Mouse (Mus musculus) embryonic facial prominence, embryonic 13.5 days (tissue): ENCODE measurements at regions not wholly inside any gene's neighbourhood (a gene's known extent, or its start where the extent isn't known, plus 50 kb on each side); places are given as distances from the start of the nearest gene placed in this dataset.
"Not testable (repeated sequence)": the region's sequence is repeated elsewhere in the genome, so short reads cannot be mapped to it uniquely, and the experiment has no call there.

Experiments used
- ATAC-seq: fragments of 200-750 bp; cut with Nextera tagmentation; 2 replicates; pipeline ENCODE4 v1.8.0; 2017; ENCODE audit warnings: low read depth; ENCODE audit not compliant: insufficient number of reproducible peaks, insufficient read depth, low FRiP score, low TSS enrichment
- H3K27ac ChIP-seq: fragments of 300-500 bp; sonication (generic); 2 replicates; pipeline ENCODE4 v1.5.1; 2015; ENCODE audit warnings: moderate library complexity, mild to moderate bottlenecking, inconsistent platforms
- H3K27me3 ChIP-seq: fragments of 300-500 bp; sonication (generic); 2 replicates; pipeline ENCODE4 v1.6.1; 2015; ENCODE audit warnings: mild to moderate bottlenecking, inconsistent platforms
- H3K36me3 ChIP-seq: fragments of 300-500 bp; sonication (generic); 2 replicates; pipeline ENCODE4 v1.6.1; 2015; ENCODE audit warnings: mild to moderate bottlenecking, inconsistent platforms
- H3K4me1 ChIP-seq: fragments of 300-500 bp; sonication (generic); 2 replicates; pipeline ENCODE4 v1.6.1; 2015; ENCODE audit warnings: inconsistent platforms
- H3K4me2 ChIP-seq: fragments of 300-500 bp; sonication (generic); 2 replicates; pipeline ENCODE4 v1.6.1; 2015; ENCODE audit warnings: moderate library complexity, mild to moderate bottlenecking, inconsistent platforms
- H3K4me3 ChIP-seq: fragments of 300-500 bp; sonication (generic); 2 replicates; pipeline ENCODE4 v1.5.1; 2015; ENCODE audit warnings: mild to moderate bottlenecking, inconsistent platforms
- H3K9ac ChIP-seq: fragments of 300-500 bp; sonication (generic); 2 replicates; pipeline ENCODE4 v1.6.1; 2015; ENCODE audit warnings: mild to moderate bottlenecking, inconsistent platforms
- H3K9me3 ChIP-seq: fragments of 300-500 bp; sonication (generic); 2 replicates; pipeline ENCODE4 v1.6.1; 2016; ENCODE audit warnings: inconsistent platforms
- WGBS: fragments of 180-500 bp; shearing (Covaris S2); methylation state at CpG from one replicate; pipeline ENCODE4 v1.1.7; 2015; ENCODE audit warnings: mixed read lengths; 5-methylcytosine and 5-hydroxymethylcytosine counted together

DNA sequence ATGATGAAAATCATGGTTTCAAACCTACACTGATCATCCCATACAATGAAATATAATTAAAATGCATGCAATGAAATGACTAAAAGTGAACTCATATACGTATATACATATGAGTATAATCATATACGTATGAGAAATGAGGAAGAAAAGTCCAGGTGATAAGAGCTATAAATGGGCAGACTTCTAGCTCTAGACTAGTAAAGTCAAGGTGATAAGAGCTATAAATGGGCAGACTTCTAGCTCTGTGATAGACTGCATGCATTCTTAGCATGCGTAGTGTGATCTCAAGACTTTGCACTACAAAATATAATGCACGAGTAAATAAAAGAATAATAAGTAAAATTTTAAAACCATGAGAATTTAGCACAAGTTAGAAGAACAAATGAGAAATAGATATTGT lies 606.2 kb upstream of the Gpc5 start:
- Histone ChIP-seq H3K9ac (no peak overlapping the region), H3K4me1 (no peaks in the 10 kb centered on the region), H3K9me3 (no peaks in the 10 kb centered on the region), H3K4me3 (no peak overlapping the region), H3K4me2 (no peak overlapping the region), H3K27ac (no peak overlapping the region), H3K27me3 (no peaks in the 10 kb centered on the region), H3K36me3 (no peaks in the 10 kb centered on the region)
- no peak for ATAC-seq
- WGBS: 92% methylated on average over 4 of the region's 4 CpGs

DNA sequence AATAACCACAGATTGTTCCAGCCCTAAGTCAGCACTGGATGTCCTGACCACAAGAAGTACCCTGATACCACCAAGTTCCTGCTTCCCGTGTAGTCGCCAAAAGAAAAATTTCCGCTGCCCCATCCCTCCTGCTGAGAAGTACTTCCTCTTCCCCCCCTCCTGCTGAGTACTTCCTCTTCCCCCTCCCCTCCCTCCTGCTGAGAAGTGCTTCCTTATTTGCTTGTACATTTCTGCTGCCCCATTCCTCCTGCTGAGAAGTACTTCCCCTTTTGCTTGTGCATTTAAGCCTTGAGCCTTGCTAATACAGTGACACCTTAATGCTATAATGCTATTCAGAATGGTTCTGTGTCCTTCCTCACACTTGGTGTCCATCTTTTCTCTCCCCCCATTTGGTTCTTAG lies 598.6 kb upstream of the Gpc5 start:
- not testable (repeated sequence) for ATAC-seq, H3K4me3 ChIP-seq, H3K9me3 ChIP-seq, H3K4me2 ChIP-seq, H3K9ac ChIP-seq, H3K36me3 ChIP-seq, H3K27ac ChIP-seq, H3K4me1 ChIP-seq, H3K27me3 ChIP-seq
- WGBS: 89% methylated on average over 3 of the region's 3 CpGs

DNA sequence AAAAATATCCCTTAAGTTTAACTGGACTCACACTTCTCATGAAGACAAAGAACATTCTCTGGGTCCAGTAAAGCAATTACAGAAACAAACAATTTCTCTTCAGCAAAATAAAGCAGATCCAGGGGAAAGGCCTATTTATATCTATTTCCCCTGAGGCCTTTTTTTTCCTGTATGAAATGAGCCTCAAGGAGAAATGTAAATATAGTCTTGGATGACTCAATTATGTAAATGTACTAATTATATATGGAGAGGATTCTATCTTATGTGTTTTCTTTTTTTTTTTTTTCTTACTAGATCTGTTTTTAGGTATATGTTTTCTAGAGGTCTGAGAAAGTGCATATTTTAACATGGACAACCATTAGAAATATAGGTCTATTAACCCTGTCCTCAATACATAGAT lies 587.0 kb upstream of the Gpc5 start:
- Histone ChIP-seq H3K4me3 (no peak overlapping the region), H3K27ac (no peak overlapping the region), H3K36me3 (no peaks in the 10 kb centered on the region), H3K9ac (no peak overlapping the region), H3K4me2 (no peak overlapping the region), H3K27me3 (no peaks in the 10 kb centered on the region), H3K9me3 (no peaks in the 10 kb centered on the region), H3K4me1 (no peaks in the 10 kb centered on the region)
- no peak for ATAC-seq

DNA sequence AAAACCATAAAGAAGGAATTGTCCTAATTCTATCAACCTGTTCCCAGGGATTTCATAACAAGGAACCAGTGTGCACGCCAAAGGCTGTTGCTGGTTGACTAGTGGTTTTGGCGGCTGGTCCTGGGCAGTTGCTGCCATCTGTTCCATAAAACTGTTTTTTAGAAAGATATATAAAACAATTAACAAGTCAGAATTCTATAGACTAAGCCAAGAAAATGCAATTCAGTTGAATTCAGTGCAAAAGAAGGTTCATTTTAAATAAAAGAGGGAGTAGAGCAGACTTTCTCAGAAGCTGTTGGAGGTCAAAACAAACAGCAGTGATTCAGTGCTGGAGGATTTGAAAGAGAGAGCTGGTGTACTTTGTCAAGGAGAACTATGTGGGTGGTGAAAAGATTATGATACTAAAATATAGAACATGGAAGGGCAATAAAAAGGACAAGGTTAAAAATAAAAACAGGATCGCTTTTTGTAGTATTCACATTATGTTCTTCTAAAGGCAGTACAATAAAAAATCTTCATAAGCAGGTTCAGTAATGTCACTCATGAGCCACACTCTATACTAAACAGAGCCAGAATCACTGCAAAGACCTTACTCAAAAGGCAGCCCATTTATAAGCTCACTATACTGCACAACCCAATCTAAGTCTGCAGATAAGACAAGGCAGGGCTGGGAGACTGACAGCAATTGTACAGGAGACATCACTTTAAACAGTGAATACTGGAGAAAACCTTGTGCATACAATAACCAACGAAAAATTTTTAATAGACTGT lies 543.9 kb upstream of the Gpc5 start:
- Histone ChIP-seq H3K27ac (no peak overlapping the region), H3K9me3 (no peaks in the 10 kb centered on the region), H3K36me3 (no peaks in the 10 kb centered on the region), H3K4me2 (no peak overlapping the region), H3K4me3 (no peak overlapping the region), H3K9ac (no peak overlapping the region), H3K27me3 (no peaks in the 10 kb centered on the region), H3K4me1 (no peaks in the 10 kb centered on the region)
- no peak for ATAC-seq
- WGBS: 79% methylated on average over 4 of the region's 4 CpGs

DNA sequence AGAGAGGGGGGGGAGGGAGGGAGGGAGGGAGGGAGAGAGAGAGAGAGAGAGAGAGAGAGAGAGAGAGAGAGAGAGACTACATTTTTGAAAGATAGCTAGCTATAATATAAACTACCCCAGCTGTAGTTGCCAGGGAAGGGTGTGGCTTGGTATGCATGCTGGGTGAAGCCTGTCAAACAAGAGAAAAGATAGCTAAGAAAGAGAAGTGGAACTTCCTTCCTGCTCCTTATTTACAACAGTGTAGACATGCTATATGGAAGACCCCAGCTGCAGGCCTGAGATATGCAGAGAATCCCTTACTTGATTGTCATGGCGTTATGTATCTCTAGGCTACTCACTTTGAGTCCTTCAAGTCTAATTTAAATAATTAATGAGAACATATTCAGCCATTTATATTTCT lies 542.9 kb upstream of the Gpc5 start:
- Histone ChIP-seq H3K4me1 (no peaks in the 10 kb centered on the region), H3K4me3 (no peak overlapping the region), H3K9me3 (no peaks in the 10 kb centered on the region), H3K9ac (no peak overlapping the region), H3K36me3 (no peaks in the 10 kb centered on the region), H3K27me3 (no peaks in the 10 kb centered on the region), H3K4me2 (no peak overlapping the region), H3K27ac (no peak overlapping the region)
- no peak for ATAC-seq
- WGBS: 92% methylated on average over 1 of the region's 1 CpGs

DNA sequence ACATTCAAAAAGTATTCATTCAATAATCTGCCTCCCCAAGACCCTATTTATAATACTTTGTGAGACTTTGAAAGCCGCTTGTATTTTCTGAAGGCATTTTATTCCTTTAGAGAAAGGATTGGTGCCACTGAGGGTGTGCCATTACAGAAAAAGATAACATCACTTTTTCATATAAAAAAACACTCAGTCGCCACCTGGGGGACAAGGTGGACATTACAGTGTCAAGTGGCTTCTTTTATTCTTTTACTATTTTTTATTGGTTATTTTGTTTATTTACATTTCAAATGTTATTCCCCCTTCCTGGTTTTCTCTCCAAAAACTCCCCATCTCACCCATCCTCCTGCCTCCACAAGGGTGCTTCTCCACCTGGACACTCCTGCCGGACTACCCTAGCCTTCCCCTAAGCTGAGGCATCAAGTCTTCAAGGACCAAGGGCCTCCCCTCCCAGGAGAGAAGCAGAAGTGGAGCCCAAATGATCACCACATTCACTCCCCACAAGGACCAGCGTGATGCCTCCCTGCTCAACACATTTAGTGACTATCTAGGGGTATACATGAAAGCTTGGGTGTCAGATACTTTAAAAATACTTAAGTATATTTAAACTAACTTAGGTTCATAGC lies 525.5 kb upstream of the Gpc5 start:
- no peak overlapping the region for H3K9ac ChIP-seq
- ATAC-seq: no peak
- WGBS: 42% methylated on average over 4 of the region's 4 CpGs

DNA sequence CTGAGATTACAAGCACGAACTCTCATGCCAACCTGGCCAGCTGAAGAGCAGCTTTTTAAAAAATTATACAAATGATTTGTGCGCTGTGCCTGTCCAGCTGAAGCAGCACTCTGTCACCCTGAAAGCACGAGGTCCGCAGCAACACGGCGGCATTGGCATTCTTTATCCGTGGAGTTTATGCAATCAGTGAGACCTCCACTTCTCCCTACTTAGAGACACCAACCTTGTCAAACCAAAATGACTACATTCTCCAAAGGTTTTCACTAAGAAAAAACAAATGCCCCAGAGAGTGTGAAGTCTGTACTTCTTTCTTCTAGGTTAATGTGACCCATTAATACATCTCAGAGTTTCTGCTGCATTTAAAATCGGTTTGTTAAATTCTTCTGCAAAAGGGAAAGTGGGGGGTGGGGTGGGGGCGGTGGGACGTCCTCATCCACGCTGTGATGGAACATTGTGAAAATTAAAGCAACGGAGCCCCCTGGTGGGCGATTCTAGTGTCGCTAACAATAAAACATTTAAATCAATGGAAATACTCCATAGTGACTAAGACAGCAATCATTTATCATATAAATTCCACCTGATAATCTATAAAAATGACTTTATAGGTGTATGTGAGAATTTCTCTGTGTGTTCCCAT lies 524.2 kb upstream of the Gpc5 start:
- 20% methylated on average over 14 of the region's 14 CpGs for WGBS
- no peak for ATAC-seq
- peak overlapping the region; percentile 51 for H3K4me2 ChIP-seq
- H3K4me1 ChIP-seq: no peaks in the 10 kb centered on the region
- H3K27ac ChIP-seq: no peak overlapping the region
- H3K36me3 ChIP-seq: no peaks in the 10 kb centered on the region
- no peaks in the 10 kb centered on the region for H3K9me3 ChIP-seq
- peak overlapping the region; percentile 15; the same call in 1 of the 2 replicates for H3K4me3 ChIP-seq
- no peak overlapping the region for H3K9ac ChIP-seq
- no peaks in the 10 kb centered on the region for H3K27me3 ChIP-seq

More for the DNA sequence above, 525.5 kb upstream of the Gpc5 start:
- Histone ChIP-seq H3K36me3 (no peaks in the 10 kb centered on the region), H3K4me3 (no peak overlapping the region), H3K27me3 (no peaks in the 10 kb centered on the region), H3K4me2 (no peak overlapping the region), H3K27ac (no peak overlapping the region), H3K9me3 (no peaks in the 10 kb centered on the region), H3K4me1 (no peaks in the 10 kb centered on the region)

DNA sequence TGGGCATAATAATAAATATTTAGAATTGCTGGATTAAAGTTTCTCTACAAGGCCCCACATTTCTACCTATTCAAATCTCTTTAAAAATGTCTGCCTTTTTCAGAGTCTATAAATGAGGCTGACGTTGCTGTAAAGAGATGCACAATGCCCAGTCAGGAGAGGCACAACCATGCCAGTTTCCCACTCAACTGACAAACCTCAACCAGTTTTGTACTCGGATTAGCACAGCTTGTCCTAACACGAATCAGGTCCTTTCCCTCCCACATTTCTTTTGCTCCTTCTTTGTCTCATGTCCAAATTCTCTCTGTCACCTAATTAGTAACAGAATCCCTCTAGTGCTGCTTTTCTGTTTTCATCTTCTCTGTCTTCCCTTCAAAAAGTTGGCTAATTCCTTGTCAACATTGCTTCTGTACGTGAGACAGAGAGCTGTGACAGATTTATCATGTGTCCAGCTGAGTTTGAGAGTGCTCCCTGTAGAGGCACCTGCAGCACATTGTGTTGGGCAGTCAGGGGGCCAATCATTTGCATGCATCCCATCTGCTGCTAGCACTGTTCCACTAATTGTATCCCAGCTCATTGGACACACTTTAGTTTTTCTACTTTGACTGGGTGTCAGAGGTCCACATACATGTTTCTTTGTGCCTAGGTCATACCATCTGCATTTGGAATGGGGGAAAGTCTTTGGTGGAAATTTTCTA lies 504.5 kb upstream of the Gpc5 start:
- Histone ChIP-seq H3K9me3 (no peaks in the 10 kb centered on the region), H3K9ac (no peak overlapping the region), H3K4me3 (no peak overlapping the region), H3K27ac (no peak overlapping the region), H3K4me1 (no peaks in the 10 kb centered on the region), H3K27me3 (no peaks in the 10 kb centered on the region), H3K36me3 (no peaks in the 10 kb centered on the region), H3K4me2 (no peak overlapping the region)
- no peak for ATAC-seq
- 33% methylated on average over 4 of the region's 4 CpGs for WGBS

DNA sequence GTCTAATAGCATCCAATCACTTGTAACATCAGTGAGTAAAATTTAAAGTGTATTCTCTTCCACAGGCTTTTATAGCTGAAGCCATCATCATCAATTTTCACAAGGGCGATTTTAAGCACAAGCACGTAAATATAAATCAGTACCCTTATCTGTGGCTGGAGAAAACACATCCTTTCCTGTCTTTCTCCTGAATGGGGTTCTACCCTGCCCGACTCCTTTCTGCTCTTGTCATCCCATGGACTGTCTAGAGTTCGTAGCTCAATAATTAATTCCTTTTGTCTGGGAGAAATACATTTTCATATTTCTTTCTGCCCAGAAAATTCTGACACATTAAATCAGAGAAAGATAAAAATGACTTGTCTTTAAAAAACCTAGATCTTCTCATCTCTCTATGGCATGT lies 482.7 kb upstream of the Gpc5 start:
- H3K4me3 ChIP-seq: no peak overlapping the region
- no peak overlapping the region for H3K27ac ChIP-seq
- H3K4me2 ChIP-seq: no peak overlapping the region
- no peaks in the 10 kb centered on the region for H3K4me1 ChIP-seq
- H3K9me3 ChIP-seq: no peaks in the 10 kb centered on the region
- WGBS: 78% methylated on average over 4 of the region's 4 CpGs
- no peaks in the 10 kb centered on the region for H3K36me3 ChIP-seq
- H3K27me3 ChIP-seq: no peaks in the 10 kb centered on the region
- H3K9ac ChIP-seq: no peak overlapping the region
- no peak for ATAC-seq

DNA sequence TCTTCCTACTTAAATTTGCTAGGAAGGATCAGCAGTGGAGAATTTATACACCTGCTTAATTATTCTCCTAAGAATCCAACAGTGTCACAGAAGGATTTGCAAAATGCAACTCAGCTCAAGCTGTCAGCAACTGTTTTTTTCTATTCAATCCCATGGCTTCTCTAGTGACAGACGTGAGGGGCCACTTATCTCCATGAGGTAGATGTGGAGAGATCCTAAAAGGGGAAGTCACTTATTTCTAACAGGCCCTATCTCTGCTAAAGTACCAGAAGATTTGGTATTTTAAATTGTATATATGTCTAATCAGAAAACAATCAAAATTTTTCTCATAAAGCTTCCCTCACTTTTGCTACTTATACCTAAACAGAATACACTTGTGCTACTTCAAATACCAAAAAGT lies 479.6 kb upstream of the Gpc5 start:
- H3K4me1 ChIP-seq: no peaks in the 10 kb centered on the region
- H3K4me3 ChIP-seq: no peak overlapping the region
- H3K36me3 ChIP-seq: no peaks in the 10 kb centered on the region
- no peak for ATAC-seq
- H3K27me3 ChIP-seq: no peaks in the 10 kb centered on the region
- WGBS: 56% methylated on average over 1 of the region's 1 CpGs
- H3K4me2 ChIP-seq: no peak overlapping the region
- H3K9me3 ChIP-seq: no peaks in the 10 kb centered on the region
- H3K27ac ChIP-seq: no peak overlapping the region
- no peak overlapping the region for H3K9ac ChIP-seq

DNA sequence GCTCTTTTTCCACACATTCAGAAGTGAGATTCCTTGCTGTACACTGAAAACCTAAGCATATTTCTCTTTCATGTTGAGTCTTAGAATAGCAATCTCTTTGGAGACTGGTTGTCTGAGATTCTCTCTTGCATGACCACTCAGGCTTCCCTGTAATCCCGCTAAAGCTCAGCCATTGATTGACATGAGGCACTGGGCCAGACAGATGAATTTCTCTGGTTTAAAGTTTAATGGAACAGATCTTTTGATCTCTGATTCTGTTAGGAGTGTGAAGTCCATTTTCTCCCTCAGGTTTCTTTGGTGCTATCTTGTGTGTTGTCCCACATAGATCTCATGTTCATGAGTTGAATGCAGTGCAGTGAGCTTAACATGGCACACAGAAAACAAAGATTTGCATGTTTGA lies 435.4 kb upstream of the Gpc5 start:
- WGBS: 69% methylated on average over 1 of the region's 1 CpGs
- no peak overlapping the region for H3K27ac ChIP-seq
- H3K4me2 ChIP-seq: no peak overlapping the region
- H3K9ac ChIP-seq: no peak overlapping the region
- H3K36me3 ChIP-seq: no peaks in the 10 kb centered on the region
- no peaks in the 10 kb centered on the region for H3K9me3 ChIP-seq
- H3K4me1 ChIP-seq: no peaks in the 10 kb centered on the region
- H3K27me3 ChIP-seq: no peaks in the 10 kb centered on the region
- no peak overlapping the region for H3K4me3 ChIP-seq
- no peak for ATAC-seq

DNA sequence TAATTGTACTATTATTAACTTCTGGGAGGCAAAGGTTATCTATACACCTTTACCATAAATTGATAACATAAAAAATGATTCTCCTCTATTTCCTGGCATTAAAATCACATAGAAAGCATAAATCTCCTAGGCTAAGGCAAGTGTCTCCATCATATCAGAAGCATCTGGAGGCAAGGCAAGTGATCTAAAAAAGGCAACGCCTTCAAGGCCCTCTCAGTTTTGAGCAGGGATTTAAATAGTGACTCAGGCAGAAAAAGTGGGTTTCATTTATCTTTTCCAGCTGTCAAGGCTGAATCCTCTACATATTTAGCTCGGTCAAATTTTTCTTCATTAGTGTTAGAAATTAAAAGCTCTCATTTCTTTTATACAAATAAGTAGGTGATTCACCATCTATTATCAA lies 430.0 kb upstream of the Gpc5 start:
- WGBS: 51% methylated on average over 2 of the region's 2 CpGs

More for the DNA sequence above, 430.0 kb upstream of the Gpc5 start:
- Histone ChIP-seq H3K9ac (no peak overlapping the region), H3K27me3 (no peaks in the 10 kb centered on the region), H3K4me3 (no peak overlapping the region), H3K4me1 (no peaks in the 10 kb centered on the region), H3K36me3 (no peaks in the 10 kb centered on the region), H3K27ac (no peak overlapping the region), H3K9me3 (no peaks in the 10 kb centered on the region), H3K4me2 (no peak overlapping the region)
- ATAC-seq: no peak
